Mouse (Mus musculus): ENCODE measurements at regions not wholly inside any gene's neighbourhood (a gene's known extent, or its start where the extent isn't known, plus 50 kb on each side); places are given as distances from the start of the nearest gene placed in this dataset.

GRCm38 (mm10) chr5:7779827-7780226, 180.4 kb upstream of the Steap4 start:
- no peak for DNase-seq (ENCODE audit: low read depth, low spot score)

DNA sequence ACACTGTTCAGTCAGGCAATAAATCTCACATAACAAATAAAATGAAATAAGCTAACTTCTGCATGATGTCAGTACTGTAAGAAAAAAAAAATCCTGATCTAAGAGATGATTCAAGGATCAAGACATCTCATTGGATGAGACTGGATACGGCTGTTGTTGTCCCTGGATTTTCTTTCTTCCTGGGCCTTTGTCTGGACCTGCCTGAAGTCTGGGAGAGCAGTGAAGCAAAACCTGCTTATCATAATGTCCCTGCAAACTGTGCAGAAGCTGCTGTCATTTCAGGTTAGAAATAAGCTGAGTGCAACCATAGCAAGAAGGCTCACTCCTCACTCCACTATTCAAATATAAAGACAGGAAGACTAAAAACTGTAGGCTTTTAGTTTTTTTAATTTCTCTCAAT, 178.0 kb upstream of the Steap4 start:
- DNase-seq (ENCODE audit: low read depth, low spot score), result no peak

DNA sequence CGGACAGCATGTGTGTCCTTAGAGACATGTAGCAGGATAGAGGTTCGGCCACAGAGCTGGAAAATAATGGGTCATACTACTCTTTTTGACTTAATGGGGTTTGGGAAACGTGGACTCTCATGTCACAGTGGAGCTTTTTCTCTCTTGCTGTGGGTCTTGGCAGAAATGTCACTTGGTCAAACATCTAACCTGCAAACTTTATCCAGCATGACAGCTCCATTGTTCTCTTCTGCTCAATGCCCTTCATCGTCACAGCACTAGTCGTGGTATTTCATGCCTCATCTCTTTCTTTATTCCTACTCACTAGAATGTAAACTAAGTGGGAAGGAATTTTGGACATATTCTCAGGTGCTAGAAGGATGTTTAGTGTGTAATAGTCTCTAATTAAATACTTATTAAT, 171.9 kb upstream of the Steap4 start:
- no peak for DNase-seq (ENCODE audit: low read depth, low spot score)

GRCm38 (mm10) chr5:7789126-7789525, 171.1 kb upstream of the Steap4 start:
- no peak for DNase-seq (ENCODE audit: low read depth, low spot score)

- DNase-seq (ENCODE audit: low read depth, low spot score), result no peak
Observed at GRCm38 (mm10) chr5:7820592-7820991, 139.7 kb upstream of the Steap4 start.

DNA sequence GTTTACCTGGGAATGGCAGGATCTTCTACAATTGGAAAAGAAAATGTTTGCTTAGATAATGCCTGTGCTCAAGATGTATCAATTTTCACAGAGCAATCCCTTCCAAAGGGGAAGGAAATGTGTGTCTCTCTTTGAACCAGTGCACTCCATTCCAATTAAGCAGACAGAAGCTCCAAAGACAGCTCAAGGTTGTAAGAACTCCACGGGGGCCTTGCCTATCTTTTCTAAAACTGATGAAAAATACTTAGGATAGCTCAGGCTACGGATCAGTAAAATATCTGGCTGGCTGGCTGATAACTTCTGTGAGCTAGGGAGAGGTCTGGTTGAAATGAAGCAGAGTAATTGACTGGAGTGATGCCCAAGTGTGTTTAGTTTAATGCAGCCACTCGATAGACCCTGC, 138.6 kb upstream of the Steap4 start:
- no peak for DNase-seq (ENCODE audit: low read depth, low spot score)

- DNase-seq (ENCODE audit: low read depth, low spot score), result no peak
Observed at GRCm38 (mm10) chr5:7829618-7830017, 130.6 kb upstream of the Steap4 start.

GRCm38 (mm10) chr5:7833812-7834211, 126.4 kb upstream of the Steap4 start:
- no peak for DNase-seq (ENCODE audit: low read depth, low spot score)

DNA sequence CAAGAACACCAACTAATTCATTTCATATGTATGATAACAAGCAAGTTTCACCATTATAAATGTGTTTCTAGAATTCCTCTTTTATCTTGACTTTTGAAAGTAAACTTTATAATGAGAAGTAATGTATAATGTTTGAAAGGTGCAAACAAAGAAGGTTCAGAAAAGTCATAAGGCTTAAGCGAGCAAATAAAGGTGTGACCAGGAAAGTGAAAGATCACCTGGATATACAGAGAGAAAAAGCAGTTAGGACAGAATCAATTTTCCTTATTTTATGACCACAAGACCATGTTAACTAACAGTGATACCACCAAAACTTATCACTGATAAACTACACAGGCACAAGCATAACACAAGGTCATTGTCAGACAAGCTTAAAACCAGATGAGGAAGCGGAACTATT, 97.2 kb upstream of the Steap4 start:
- no peak for DNase-seq (ENCODE audit: low read depth, low spot score)

GRCm38 (mm10) chr5:7866041-7866641, 94.1 kb upstream of the Steap4 start:
- no peak for DNase-seq (ENCODE audit: low read depth, low spot score)

DNA sequence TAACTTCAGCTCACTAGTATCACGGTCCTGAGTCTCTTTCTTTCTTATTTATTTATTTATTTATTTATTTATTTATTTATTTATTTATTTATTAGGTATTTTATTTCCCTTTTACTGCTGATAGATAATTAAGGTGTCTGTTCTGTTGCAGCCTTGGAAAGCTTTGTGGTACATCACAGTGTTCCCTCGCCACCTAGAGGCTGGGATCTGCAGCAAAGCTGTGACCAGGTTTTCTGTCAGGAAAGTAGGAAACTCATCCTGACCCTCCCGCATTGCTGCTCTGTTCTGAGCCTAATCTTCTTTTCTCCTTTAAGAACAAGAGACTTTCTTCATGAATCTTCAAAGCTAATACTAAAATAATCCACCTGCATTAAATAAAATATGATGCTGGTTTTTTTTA, 60.7 kb upstream of the Steap4 start:
- DNase-seq (ENCODE audit: low read depth, low spot score), result no peak
